ENCODE assay signal across 8 mouse cellular contexts in genomic region chr10:70368685-70369084, GRCm38 (mm10).
DNase-seq lines count a peak whose midpoint lies in the region; ATAC-seq and TF ChIP-seq lines count a peak whose summit lies in the region.
"Had no signal": no experiment of that assay in that cellular context is flagged by ENCODE, and none has a peak within 500 bp of the region (broad histone marks: within the 10 kb centered on the region; RNA-seq: fewer than 3 reads in every experiment).

No protein-coding gene starts in this region.

- no peaks in the 10 kb centered on the region for H3K4me1 ChIP-seq in forebrain, embryonic 11.5 days (replicated peaks; ENCODE audit: control insufficient read depth, insufficient read depth, low read length)
- H3K4me1 ChIP-seq in hindbrain, embryonic 10.5 days (replicated peaks), result peaks cover 10% of the 10 kb centered on the region
- peaks cover 12% of the 10 kb centered on the region for H3K4me1 ChIP-seq in neural tube, embryonic 13.5 days (replicated peaks)
- H3K4me1 ChIP-seq: heart, embryonic 13.5 days had no signal

- H3K27me3 ChIP-seq in forebrain, embryonic 11.5 days (ENCODE audit: control insufficient read depth, insufficient read depth, low read length), result no peaks in the 10 kb centered on the region
- no peaks in the 10 kb centered on the region for H3K27me3 ChIP-seq in hindbrain, embryonic 10.5 days (ENCODE audit: insufficient read depth, poor library complexity, severe bottlenecking)
- no peaks in the 10 kb centered on the region for H3K27me3 ChIP-seq in neural tube, embryonic 13.5 days
- H3K27me3 ChIP-seq: heart, embryonic 13.5 days had no signal

- TF ChIP-seq POLR2A in brain, embryonic 14.5 days (IDR thresholded peaks at IDR 0.05; ENCODE audit: borderline replicate concordance, extremely low read depth, insufficient read depth, insufficient read length, poor library complexity, severe bottlenecking), result no peak

- WGBS in forebrain, embryonic 11.5 days, result 24% methylated on average over 7 of the region's 7 CpGs
- 26% methylated on average over 7 of the region's 7 CpGs for WGBS in hindbrain, embryonic 10.5 days
- WGBS in neural tube, embryonic 13.5 days, result 29% methylated on average over 7 of the region's 7 CpGs

- no peaks in the 10 kb centered on the region for H3K36me3 ChIP-seq in forebrain, embryonic 11.5 days (ENCODE audit: control insufficient read depth, insufficient read depth, low read length)
- no peaks in the 10 kb centered on the region for H3K36me3 ChIP-seq in hindbrain, embryonic 10.5 days
- no peaks in the 10 kb centered on the region for H3K36me3 ChIP-seq in neural tube, embryonic 13.5 days
- H3K36me3 ChIP-seq: heart, embryonic 13.5 days had no signal

- H3K9me3 ChIP-seq in forebrain, embryonic 11.5 days (ENCODE audit: control insufficient read depth, low read length), result no peaks in the 10 kb centered on the region
- no peaks in the 10 kb centered on the region for H3K9me3 ChIP-seq in hindbrain, embryonic 10.5 days
- H3K9me3 ChIP-seq in neural tube, embryonic 13.5 days, result no peaks in the 10 kb centered on the region
- H3K9me3 ChIP-seq: heart, embryonic 13.5 days had no signal

- no peak overlapping the region for H3K27ac ChIP-seq in forebrain, embryonic 11.5 days (ENCODE audit: low read depth, low read length)
- H3K27ac ChIP-seq in hindbrain, embryonic 10.5 days, result no peak overlapping the region
- no peak overlapping the region for H3K27ac ChIP-seq in neural tube, embryonic 13.5 days (replicated peaks)
- H3K27ac ChIP-seq: heart, embryonic 13.5 days had no signal

- H3K4me2 ChIP-seq in forebrain, embryonic 11.5 days (ENCODE audit: low read depth, low read length, severe bottlenecking), result no peak overlapping the region
- no peak overlapping the region for H3K4me2 ChIP-seq in neural tube, embryonic 13.5 days
- H3K4me2 ChIP-seq: heart, embryonic 13.5 days had no signal

- H3K4me3 ChIP-seq in forebrain, embryonic 11.5 days (ENCODE audit: low read depth, low read length), result no peak overlapping the region
- no peak overlapping the region for H3K4me3 ChIP-seq in hindbrain, embryonic 10.5 days
- no peak overlapping the region for H3K4me3 ChIP-seq in neural tube, embryonic 13.5 days
- H3K4me3 ChIP-seq: heart, embryonic 13.5 days had no signal

- H3K9ac ChIP-seq in forebrain, embryonic 11.5 days (ENCODE audit: low read length), result no peak overlapping the region
- no peak overlapping the region for H3K9ac ChIP-seq in neural tube, embryonic 13.5 days
- H3K9ac ChIP-seq: heart, embryonic 13.5 days had no signal

- peak; percentile 60 for ATAC-seq in forebrain, embryonic 11.5 days (replicated peaks; ENCODE audit: low FRiP score)
- peak; percentile 67; the same call in 1 of the 2 replicates for ATAC-seq in neural tube, embryonic 13.5 days (ENCODE audit: low read depth)

- DNase-seq in R1 (ENCODE audit: low read depth, low spot score), result peak; percentile 82
- peak; percentile 81 for DNase-seq in brain, embryonic 14.5 days (ENCODE audit: low read depth)
- DNase-seq in forebrain, embryonic 11.5 days (ENCODE audit: low spot score), result peak; percentile 76
- peak; percentile 64 for DNase-seq in hindbrain, embryonic 10.5 days (ENCODE audit: low spot score)
- peak; percentile 44 to 80 for DNase-seq in left cerebral cortex, postnatal 10 days (ENCODE audit: extremely low spot score in 1 of 2, low spot score in 2 of 2)
- DNase-seq in yolk sac, embryonic 10.5 days (ENCODE audit: low spot score), result peak; percentile 4

- peak; percentile 69 for TF ChIP-seq CTCF in brain, embryonic 14.5 days (IDR thresholded peaks at IDR 0.05; ENCODE audit: borderline replicate concordance, extremely low read depth, insufficient read depth, insufficient read length)

- intact Hi-C loops in left cerebral cortex, postnatal 10 days (cut with DNase I), result loop anchor here (5.0 kb wide), 1 partner anchor 174 kb away; no protein-coding TSS in a partner anchor

Comparison
In these comparisons a context has a peak if more than half of its experiments do, and no peak if none do; other contexts are left out.
1. DNase-seq: peak in every context shown above with its lines; median percentile 82 in R1; 81 in brain, embryonic 14.5 days; 76 in forebrain, embryonic 11.5 days; 64 in hindbrain, embryonic 10.5 days; 62 in left cerebral cortex, postnatal 10 days; 4 in yolk sac, embryonic 10.5 days.